Mouse (Mus musculus) B cell, adult 2 months (primary cell): ENCODE measurements around the gene Mindy4.

Source experiments
- DNase-seq, 2 experiments: peaks; one replicate each; pipeline ENCODE4 v3.0.0; 2022

The Mindy4 gene

GRCm38 (mm10) chr6:55210423-55211365, 7.5 kb downstream of the Mindy4 start:
- no peak for DNase-seq

- DNase-seq: no peak
Measured at GRCm38 (mm10) chr6:55214541-55214940, 11.4 kb downstream of the Mindy4 start.

DNA sequence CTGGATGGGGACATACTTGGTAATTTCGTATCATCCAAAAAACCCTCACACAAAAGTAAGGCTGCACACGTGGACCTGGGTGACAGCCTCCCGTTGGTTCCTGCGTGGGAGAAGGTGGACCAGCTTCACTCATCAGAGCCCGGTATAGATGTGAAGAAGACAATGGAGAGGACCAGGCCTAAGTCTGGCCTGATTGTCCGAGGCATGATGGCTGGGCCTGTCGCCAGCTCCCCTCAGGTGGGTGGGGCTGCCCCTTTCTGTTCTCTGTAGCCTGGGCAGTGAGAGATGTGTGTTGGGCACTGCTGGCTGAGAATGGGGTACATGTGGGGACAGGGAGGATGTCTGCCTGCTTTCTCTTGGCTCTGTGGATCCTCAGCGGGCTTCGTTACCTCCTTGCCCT, 15.0 kb downstream of the Mindy4 start:
- no peak for DNase-seq

DNA sequence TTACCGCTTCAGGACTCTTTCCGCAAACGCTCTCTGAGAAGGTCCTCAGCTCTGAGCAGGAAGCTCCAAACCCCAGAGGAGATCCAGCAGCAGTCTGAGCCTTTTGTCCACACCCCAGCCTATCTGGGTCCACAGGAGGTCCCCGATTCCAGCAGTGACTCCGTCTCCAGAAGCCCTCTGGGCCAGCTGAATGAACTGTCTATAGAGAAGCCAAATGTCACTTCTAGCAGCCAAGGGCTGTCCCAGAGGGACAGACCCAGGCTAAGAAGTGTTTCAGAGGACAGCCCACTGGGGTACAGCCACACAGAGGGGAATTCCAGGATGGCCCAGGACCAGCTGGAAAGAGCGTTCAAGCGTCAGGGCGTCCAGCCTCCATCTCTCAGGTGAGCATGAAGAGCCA, 20.8 kb downstream of the Mindy4 start:
- no peak for DNase-seq

DNA sequence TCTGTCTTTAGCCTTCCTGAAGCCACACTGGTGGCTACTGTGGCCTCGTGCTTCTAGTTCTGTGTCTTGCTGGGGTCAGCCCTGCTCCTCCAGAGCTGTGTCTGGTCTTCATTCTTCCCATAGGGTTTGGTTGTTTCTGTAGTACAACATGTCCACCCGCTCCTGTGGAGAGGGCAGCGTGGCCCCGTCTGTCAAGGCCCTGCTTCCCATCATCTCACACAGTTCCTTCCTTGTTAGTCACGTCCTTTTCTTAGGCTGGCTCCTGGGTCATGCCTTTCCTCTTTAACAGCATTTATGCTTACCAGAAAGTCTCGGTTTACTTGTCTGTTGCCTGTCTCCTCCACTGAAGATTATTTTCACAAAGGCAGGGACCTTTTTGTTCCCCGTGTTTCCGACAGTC, 26.9 kb downstream of the Mindy4 start:
- DNase-seq: no peak

DNA sequence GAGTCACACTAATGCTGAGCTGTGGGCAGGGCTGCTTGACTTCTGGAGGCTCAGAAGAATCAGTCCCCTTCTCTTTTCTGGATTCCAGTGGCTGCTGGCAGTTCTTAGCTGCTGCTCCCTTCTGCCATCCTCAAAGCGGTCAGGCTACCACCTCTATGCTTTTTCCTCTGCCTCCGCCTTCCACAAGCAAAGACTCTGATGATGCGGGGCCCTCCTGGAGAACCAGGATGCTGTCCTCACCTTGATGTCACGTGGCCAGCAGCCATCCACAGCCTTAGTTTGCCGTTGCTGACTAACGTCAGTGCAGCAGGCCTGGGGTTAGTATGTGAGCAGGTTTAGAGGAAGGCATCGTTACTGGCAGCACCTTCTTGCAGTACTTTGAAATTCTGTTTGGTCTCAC, 28.9 kb downstream of the Mindy4 start:
- DNase-seq: no peak

DNA sequence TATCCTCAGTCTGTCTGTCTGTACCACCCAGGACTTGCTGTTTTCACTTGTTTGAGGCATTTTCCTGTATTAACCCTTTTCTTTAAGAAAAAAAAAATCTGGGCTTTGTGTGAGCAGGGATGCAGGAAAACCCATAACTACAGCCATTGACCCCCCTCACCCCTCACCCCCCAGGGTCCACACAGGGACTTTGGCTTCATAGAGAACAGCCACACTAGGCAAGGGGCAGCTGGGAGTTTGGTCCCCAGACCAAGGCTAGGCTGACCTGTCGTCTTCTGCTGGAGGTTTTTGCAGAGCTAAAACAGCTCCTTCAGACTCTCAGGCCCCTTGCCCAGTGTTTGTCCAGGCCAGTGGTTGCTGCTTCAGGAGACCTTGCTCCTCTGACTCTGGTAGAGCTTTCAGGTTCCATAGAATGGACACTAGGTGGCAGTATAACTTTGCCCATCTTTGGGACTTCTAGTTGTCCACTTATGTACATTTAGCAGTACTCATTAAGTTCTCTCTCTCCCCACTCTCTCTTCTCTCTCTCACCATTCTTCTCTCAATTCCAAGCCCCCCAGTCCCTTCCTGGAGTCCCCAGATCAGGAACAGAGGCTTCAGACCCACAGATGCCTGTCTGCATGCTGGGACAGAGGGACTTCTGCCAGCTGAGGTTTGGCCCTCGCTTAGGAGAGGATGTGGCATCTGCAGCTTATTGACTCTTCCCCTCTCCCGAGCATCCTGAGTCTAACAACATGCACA, 29.5 kb downstream of the Mindy4 start:
- peak; percentile 14 to 18 for DNase-seq

GRCm38 (mm10) chr6:55233326-55233725, 30.1 kb downstream of the Mindy4 start:
- DNase-seq: no peak

DNA sequence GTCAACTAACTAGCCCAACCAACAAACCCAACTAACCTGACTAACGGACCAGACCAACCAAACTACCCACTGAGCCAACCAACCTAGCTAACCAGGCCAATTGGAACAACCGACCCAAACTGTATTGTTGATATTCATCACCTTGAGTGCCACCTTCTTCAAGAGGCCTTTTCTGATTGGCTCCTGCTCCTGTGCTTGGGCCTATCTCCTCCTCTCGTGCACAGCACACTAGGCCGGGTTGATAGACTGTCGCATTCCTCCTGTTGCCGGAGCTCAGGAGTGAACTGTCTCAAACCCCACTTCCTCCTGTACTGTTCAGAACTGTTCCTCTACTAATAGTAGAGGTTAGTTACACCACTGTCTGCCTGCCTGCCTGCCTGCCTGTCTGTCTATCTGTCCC, 31.5 kb downstream of the Mindy4 start:
- no peak for DNase-seq

DNA sequence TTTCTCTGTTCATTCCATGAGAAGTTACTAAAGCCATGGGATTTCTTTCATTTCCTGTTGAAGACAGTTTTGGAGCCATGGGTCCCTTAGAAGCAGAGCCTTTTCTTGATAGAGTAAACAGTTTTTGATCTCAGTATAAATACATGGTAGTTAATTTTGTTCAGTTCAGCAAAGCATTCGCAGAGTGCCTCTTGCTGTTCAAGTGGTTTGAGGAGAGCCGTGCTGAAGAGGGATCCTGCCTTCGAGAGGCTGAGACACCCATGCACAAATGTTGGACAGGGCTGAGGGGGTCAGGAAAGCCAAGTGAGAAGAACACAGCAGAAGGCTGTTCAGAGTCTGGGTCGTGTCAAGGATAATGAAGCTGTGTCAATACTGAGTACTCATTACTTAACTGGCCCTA, 32.5 kb downstream of the Mindy4 start:
- DNase-seq: no peak

DNA sequence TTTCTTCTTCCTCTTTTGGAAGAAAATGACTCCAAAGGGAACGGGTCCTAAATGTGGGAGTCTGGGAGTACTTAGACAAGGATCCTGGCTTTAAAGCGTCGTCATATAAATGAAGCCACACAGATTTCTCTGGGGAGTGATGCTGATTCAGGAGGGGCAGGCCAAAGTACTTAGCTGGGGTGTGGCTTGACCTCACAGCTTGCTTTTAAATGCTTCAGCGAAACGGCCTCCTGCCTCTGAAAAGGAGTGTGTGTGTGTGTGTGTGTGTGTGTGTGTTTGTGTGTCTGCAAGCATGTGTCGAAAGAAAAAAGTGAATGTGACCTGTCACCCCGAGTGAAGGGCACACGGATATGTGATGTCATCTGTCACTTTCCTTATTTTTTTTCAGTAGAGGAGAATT, 36.7 kb downstream of the Mindy4 start:
- DNase-seq: no peak

DNA sequence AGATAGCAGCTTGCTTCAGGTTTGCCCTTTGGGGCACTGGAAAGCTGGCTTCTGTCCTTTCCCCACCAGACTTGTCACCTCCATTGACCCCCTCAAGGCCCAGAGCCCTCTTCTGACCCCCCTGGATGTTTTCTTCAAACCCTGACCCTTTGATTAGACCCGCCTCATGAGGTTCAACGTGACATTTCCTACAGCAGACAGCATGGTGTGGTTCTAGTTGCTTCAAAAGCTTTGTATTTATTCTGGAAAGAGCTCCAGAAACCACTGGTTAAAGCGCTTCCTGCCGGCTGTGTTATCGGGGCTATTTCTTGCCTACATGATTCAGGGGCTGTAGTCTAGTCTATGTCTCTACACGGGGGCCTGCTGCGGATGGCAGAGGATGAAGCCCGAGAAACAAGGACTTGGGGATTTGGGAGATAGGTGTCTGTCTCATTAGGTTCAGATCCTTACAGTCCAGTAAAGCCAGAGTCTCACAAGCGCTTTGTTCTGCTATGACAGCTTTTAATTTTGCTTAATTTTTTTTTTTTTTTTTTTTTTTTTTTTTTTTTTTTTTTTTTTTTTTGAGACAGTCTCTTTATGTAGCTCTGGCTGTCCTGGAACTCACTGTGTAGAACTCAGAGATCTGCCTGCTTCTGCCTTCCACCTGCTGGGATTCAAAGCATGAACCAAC, 37.5 kb downstream of the Mindy4 start:
- no peak for DNase-seq

DNA sequence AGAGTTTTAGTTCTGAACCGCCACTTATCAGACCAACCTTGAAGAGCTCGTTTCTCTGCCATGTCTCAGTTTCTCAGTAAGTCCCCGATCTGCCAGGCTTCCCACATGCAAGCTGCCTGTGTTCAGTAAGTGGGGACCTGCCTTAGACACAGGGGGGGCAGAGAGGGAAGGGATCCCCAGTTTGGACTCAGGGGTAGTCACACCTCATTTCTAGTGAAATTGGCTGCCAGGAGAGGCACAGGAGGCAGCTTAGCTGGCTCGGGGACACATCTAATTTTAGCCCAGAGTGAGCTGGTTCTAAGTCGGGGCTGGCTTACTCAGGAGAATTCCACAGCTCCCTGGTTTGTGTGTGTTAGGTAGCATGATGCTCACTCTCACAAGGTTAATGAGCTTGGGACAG, 38.3 kb downstream of the Mindy4 start:
- no peak for DNase-seq

DNA sequence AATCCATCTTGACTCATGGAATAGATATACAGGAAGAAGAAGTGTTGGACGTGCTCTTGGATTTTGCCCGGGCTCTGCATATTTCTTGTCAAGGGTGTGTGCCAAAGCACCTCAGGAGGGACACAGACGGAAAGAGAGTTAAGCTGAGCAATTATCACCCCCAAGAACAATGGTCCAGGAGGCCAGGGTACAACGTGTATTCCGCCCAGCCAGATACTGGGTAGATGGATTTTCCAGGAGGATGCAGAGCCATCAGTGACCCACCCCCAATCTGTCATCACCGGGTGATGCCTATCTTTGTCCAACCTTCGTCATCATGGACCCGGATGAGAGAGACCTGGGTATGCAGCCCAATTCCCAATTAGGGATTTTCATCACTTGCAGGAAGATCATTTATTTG, 42.5 kb downstream of the Mindy4 start:
- DNase-seq: no peak

DNA sequence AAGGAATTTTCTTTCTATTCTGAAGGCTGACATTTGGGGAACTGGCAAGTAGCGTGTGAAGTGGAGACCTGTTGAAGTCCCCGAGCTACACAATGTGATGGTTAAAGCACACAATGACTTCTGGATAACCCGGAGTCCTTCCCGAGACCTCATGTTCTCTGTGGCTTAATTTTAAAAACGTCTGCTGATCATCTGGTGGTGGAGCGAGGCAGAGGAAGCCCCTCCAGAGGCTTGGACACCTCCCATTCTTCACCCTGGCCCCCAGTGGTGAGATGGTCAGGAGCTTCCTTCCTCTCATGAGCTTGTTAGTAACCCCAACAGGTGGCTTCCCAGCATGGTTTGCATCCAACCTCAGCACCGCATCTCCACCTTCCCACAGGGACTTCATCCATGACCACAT, 43.3 kb downstream of the Mindy4 start:
- DNase-seq: no peak

DNA sequence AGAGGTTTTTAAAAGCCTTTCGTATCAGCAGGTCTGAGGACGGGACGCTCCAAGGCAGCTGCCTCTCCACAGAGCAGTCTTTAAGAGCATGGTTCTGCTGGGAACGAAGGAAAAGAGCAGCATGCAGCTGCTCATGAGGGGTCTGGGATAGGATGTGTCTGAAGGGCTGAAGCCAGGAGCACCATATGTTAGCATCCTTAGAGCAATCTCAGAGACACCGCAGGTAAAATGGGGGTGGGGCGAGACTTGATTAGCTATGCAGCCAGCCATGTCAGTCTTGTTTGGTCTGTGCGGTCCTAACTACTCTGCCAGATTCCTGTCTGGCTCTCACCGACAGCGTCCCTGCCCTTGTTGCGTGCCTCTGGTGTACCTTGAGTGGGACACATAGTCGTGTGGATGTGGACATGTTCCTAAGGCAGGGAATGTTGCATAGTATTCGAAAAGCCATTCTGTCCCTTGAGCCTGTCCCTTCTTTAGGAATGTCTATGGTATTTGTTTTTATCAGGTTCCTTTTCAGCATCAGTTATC, 43.8 kb downstream of the Mindy4 start:
- DNase-seq: no peak

GRCm38 (mm10) chr6:55249263-55249662, 46.1 kb downstream of the Mindy4 start:
- no peak for DNase-seq

DNA sequence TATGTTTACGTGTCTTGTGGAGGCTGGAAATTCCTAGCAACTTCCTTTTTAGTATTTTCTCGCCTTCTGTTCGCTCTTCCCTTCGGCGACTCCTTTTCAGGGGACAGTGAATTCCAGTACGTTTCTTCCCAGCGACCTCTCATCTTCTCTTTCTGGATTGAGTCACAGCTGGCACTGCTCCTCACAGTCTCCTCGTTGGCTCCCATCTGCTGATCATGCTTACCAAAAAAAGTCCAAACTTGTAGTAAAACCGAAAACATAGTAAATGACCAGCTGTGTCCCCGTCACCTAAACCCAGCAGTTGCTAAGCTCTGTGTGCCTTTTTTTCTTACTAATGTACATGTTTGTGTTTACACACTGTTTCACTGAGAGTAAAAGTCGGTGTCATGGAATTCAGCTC, 47.6 kb downstream of the Mindy4 start:
- DNase-seq: no peak

GRCm38 (mm10) chr6:55251596-55251995, 48.4 kb downstream of the Mindy4 start:
- DNase-seq: no peak

- DNase-seq: no peak
Measured at GRCm38 (mm10) chr6:55252731-55253247, 49.6 kb downstream of the Mindy4 start.

DNA sequence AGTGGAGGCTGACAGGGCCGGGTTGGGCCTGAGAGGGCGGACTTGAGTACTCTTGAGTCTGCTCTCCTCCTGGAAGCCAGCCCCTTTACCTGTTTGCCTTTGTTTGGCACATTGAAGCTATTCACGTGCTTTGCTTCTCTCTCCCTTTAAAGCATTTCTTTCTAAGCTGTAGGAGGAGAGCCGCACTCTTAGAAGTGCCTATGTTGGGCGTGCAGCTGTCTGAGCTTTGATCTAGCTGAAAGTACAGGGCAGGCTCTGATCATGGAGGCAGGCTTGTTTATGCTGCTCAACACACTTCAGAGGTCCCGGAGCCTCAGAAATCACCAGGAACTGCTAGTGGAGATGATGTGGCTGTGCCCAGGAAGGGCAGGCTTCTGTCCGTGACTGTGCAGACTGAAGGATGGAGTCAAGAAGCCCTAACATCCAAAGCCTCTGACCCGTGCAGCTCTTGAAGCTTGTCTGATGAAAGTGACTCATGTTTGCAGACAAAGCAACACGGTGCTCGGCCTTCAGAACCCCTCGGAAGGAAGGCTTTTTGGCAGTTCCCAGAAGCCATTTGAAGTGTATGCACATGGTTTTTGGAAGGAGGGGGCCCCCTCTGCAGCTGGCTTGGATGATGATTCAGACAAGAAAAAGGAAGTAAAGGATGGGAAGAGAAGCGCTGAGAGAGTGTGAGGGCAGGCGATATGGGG, 53.5 kb downstream of the Mindy4 start:
- DNase-seq: no peak

GRCm38 (mm10) chr6:55257246-55257645, 54.1 kb downstream of the Mindy4 start:
- no peak for DNase-seq
